Mouse (Mus musculus) neural tube, embryonic 11.5 days (tissue): ENCODE measurements around the gene Micu1. TPM values are rescaled to one million over a fixed set of nuclear protein-coding genes. Genes with fewer than 3 reads are reported as not detected.

Source experiments
- ATAC-seq: fragments of 200-750 bp; cut with Nextera tagmentation; 2 replicates; pipeline ENCODE4 v1.8.0; 2017; ENCODE audit warnings: moderate number of reproducible peaks, mild to moderate bottlenecking, moderate TSS enrichment, moderate library complexity; ENCODE audit not compliant: insufficient read depth, low FRiP score, low TSS enrichment
- DNase-seq: peaks from one replicate; pipeline ENCODE4 v3.0.0-alpha.2; 2015; ENCODE audit warnings: low spot score
- H3K27ac ChIP-seq: fragments of 300-500 bp; sonication (generic); 2 replicates; pipeline ENCODE4 v1.5.1; 2014; ENCODE audit warnings: low read depth, mild to moderate bottlenecking, low read length
- H3K27me3 ChIP-seq: fragments of 300-500 bp; sonication (generic); 2 replicates; pipeline ENCODE4 v1.6.1; 2014; ENCODE audit warnings: mild to moderate bottlenecking, low read length, mixed read lengths; ENCODE audit not compliant: control insufficient read depth, insufficient read depth
- H3K36me3 ChIP-seq: fragments of 300-500 bp; sonication (generic); 2 replicates; pipeline ENCODE4 v1.6.1; 2014; ENCODE audit warnings: mild to moderate bottlenecking, low read length, moderate library complexity, mixed read lengths; ENCODE audit not compliant: control insufficient read depth, insufficient read depth
- H3K4me1 ChIP-seq: fragments of 300-500 bp; sonication (generic); 2 replicates; pipeline ENCODE4 v1.6.1; 2014; ENCODE audit warnings: low read length, mixed read lengths; ENCODE audit not compliant: control insufficient read depth, insufficient read depth
- H3K4me2 ChIP-seq: fragments of 300-500 bp; sonication (generic); 2 replicates; pipeline ENCODE4 v1.6.1; 2014; ENCODE audit warnings: low read depth, mild to moderate bottlenecking, moderate library complexity
- H3K4me3 ChIP-seq: fragments of 300-500 bp; sonication (generic); 2 replicates; pipeline ENCODE4 v1.5.1; 2014; ENCODE audit warnings: low read depth, low read length
- H3K9ac ChIP-seq: fragments of 300-500 bp; sonication (generic); 2 replicates; pipeline ENCODE4 v1.6.1; 2014; ENCODE audit warnings: mild to moderate bottlenecking, low read length
- H3K9me3 ChIP-seq: fragments of 300-500 bp; sonication (generic); 2 replicates; pipeline ENCODE4 v1.6.1; 2016; ENCODE audit warnings: low read length; ENCODE audit not compliant: control insufficient read depth
- WGBS: fragments of 180-500 bp; shearing (Covaris S2); extraction: QIAGEN DNeasy Blood & Tissue Kit; methylation state at CpG from one replicate; pipeline ENCODE4 v1.1.7; 2014; 5-methylcytosine and 5-hydroxymethylcytosine counted together
- polyA plus RNA-seq: library from polyadenylated mRNA; unstranded; fragments of >200 nt; fragmentation: Nextera tagmentation; extraction: Ambion mirVana; gene quantifications from 2 replicates; pipeline ENCODE4 v1.2.1, GENCODE M21; 2014

Gene Micu1
- polyA plus RNA-seq, 1 experiment from 2014 or later: 68.0 TPM

- WGBS: 70% methylated on average over 9 of the region's 9 CpGs
- Histone ChIP-seq H3K27ac (no peak overlapping the region), H3K4me2 (no peak overlapping the region), H3K4me3 (no peak overlapping the region), H3K9ac (no peak overlapping the region), H3K4me1 (no peaks in the 10 kb centered on the region), H3K27me3 (no peaks in the 10 kb centered on the region), H3K36me3 (no peaks in the 10 kb centered on the region), H3K9me3 (no peaks in the 10 kb centered on the region)
- DNase-seq (no peak), ATAC-seq (no peak)
These were observed 146.7 kb downstream of the Micu1 start for GRCm38 (mm10) chr10:59848953-59849352.

- no peak overlapping the region for H3K9ac ChIP-seq
- WGBS: 90% methylated on average over 7 of the region's 7 CpGs
- no peaks in the 10 kb centered on the region for H3K9me3 ChIP-seq
- no peaks in the 10 kb centered on the region for H3K4me1 ChIP-seq
- H3K27ac ChIP-seq: no peak overlapping the region
- H3K4me3 ChIP-seq: no peak overlapping the region
- H3K36me3 ChIP-seq: no peaks in the 10 kb centered on the region
- no peak overlapping the region for H3K4me2 ChIP-seq
- ATAC-seq (no peak), DNase-seq (no peak)
- no peaks in the 10 kb centered on the region for H3K27me3 ChIP-seq
These were observed 147.1 kb downstream of the Micu1 start for GRCm38 (mm10) chr10:59849371-59849770.

GRCm38 (mm10) chr10:59857157-59857556 lies 154.9 kb downstream of the Micu1 start:
- DNase-seq (no peak), ATAC-seq (no peak)
- Histone ChIP-seq H3K9ac (no peak overlapping the region), H3K4me3 (no peak overlapping the region), H3K4me2 (no peak overlapping the region), H3K27ac (no peak overlapping the region), H3K36me3 (no peaks in the 10 kb centered on the region), H3K9me3 (no peaks in the 10 kb centered on the region), H3K27me3 (no peaks in the 10 kb centered on the region), H3K4me1 (no peaks in the 10 kb centered on the region)
- 76% methylated on average over 5 of the region's 5 CpGs for WGBS

DNA sequence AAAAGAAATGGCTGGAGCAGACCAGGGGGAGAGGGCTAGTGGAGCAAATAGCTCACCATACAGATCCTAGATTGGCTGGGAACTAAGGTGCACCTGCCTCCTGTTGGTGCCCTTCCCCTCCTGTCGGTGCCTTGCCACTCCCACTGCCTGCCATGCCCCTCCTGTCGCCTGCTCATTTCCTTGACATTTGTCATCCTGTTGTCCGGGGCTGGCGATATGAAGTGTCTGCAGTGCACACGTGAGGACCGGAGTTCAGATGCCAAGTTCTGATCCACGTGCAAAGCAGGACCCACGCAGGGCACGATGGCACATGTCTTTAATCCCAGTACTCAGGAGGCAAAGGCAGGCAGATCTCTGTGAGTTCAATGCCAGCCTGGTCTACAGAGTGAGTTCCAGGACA lies 158.4 kb downstream of the Micu1 start:
- no peak overlapping the region for H3K4me3 ChIP-seq
- no peaks in the 10 kb centered on the region; the same call in none of the 2 replicates for H3K4me1 ChIP-seq
- 87% methylated on average over 9 of the region's 9 CpGs for WGBS
- H3K27me3 ChIP-seq: no peaks in the 10 kb centered on the region
- DNase-seq (no peak), ATAC-seq (no peak)
- H3K9ac ChIP-seq: no peak overlapping the region
- H3K4me2 ChIP-seq: no peak overlapping the region
- H3K27ac ChIP-seq: no peak overlapping the region
- H3K36me3 ChIP-seq: no peaks in the 10 kb centered on the region
- H3K9me3 ChIP-seq: no peaks in the 10 kb centered on the region

GRCm38 (mm10) chr10:59861201-59861600 lies 158.9 kb downstream of the Micu1 start:
- Histone ChIP-seq H3K27ac (no peak overlapping the region), H3K4me1 (no peaks in the 10 kb centered on the region; the same call in none of the 2 replicates), H3K9ac (no peak overlapping the region), H3K36me3 (no peaks in the 10 kb centered on the region), H3K27me3 (no peaks in the 10 kb centered on the region), H3K4me3 (no peak overlapping the region), H3K9me3 (no peaks in the 10 kb centered on the region), H3K4me2 (no peak overlapping the region)
- DNase-seq (no peak), ATAC-seq (no peak)
- WGBS: 88% methylated on average over 10 of the region's 10 CpGs

- Histone ChIP-seq H3K27me3 (no peaks in the 10 kb centered on the region), H3K27ac (no peak overlapping the region), H3K9me3 (no peaks in the 10 kb centered on the region), H3K36me3 (no peaks in the 10 kb centered on the region), H3K4me2 (no peak overlapping the region), H3K4me3 (no peak overlapping the region), H3K4me1 (no peaks in the 10 kb centered on the region; the same call in none of the 2 replicates), H3K9ac (no peak overlapping the region)
- 89% methylated on average over 6 of the region's 6 CpGs for WGBS
- ATAC-seq: no peak
- DNase-seq: no peak
These were observed 160.7 kb downstream of the Micu1 start for GRCm38 (mm10) chr10:59862816-59863440.

- Histone ChIP-seq H3K4me2 (no peak overlapping the region), H3K9ac (no peak overlapping the region), H3K36me3 (no peaks in the 10 kb centered on the region), H3K4me3 (no peak overlapping the region), H3K27me3 (no peaks in the 10 kb centered on the region), H3K27ac (no peak overlapping the region), H3K4me1 (no peaks in the 10 kb centered on the region; the same call in none of the 2 replicates), H3K9me3 (no peaks in the 10 kb centered on the region)
- WGBS: 38% methylated on average over 4 of the region's 4 CpGs
- ATAC-seq: no peak; the same call in 1 of the 2 replicates
- DNase-seq: no peak
These were observed 161.3 kb downstream of the Micu1 start for GRCm38 (mm10) chr10:59863620-59864019.

DNA sequence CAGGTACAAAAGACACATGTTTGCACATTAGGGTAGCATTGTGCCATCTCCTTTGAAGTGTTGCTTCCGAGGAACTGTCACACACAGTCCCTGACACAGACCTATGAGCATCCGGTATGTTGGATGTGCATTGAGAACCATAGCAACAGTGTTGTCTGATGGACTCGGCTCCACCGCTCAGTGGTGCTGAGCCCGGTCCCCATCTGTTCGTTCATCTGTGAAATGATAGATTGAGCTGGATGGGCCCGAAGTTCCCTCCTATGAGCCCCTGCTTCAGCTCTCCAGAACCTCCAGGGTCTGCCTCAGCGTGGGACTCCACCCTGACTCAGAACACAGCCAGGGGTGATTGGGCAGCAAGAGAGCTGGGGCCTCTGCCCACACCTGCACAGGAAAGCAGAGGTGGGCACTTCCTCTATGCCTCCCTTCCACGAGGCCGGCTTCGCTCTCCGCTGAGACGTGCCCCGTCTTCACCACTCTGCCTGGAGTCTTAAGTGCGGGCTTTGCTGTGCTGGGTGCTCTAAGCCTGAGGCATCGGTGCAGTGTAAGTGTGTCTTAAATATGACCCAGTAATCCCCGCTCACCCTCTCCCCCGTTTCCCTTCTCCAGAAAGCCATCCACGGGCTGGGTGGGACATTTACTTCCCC lies 162.1 kb downstream of the Micu1 start:
- H3K4me3 ChIP-seq: no peak overlapping the region
- no peak overlapping the region for H3K4me2 ChIP-seq
- no peaks in the 10 kb centered on the region; the same call in none of the 2 replicates for H3K4me1 ChIP-seq
- DNase-seq (no peak), ATAC-seq (no peak)
- no peak overlapping the region for H3K9ac ChIP-seq
- H3K36me3 ChIP-seq: no peaks in the 10 kb centered on the region
- no peak overlapping the region for H3K27ac ChIP-seq
- WGBS: 60% methylated on average over 19 of the region's 19 CpGs
- no peaks in the 10 kb centered on the region for H3K27me3 ChIP-seq
- H3K9me3 ChIP-seq: no peaks in the 10 kb centered on the region
